Mouse (Mus musculus) hindbrain, embryonic 16.5 days (tissue): ENCODE data around the gene Tmem8b. TPM values are rescaled to one million over a fixed set of nuclear protein-coding genes. Genes with fewer than 3 reads are reported as not detected.
A peak's percentile ranks its signal among the peaks of the same experiment; 100 is the strongest.

Source experiments
- ATAC-seq: fragments of 200-750 bp; cut with Nextera tagmentation; 2 replicates; pipeline ENCODE4 v1.8.0; 2017; ENCODE audit warnings: moderate TSS enrichment, moderate library complexity
- H3K27ac ChIP-seq: fragments of 300-500 bp; sonication (generic); 2 replicates; pipeline ENCODE4 v1.5.1; 2014; ENCODE audit warnings: low read depth, mild to moderate bottlenecking, control low read depth, low read length, moderate library complexity
- H3K27me3 ChIP-seq: fragments of 300-500 bp; sonication (generic); replicated peaks from 2 replicates; pipeline ENCODE4 v1.6.1; 2014; ENCODE audit warnings: low read length; ENCODE audit not compliant: control insufficient read depth, insufficient read depth
- H3K36me3 ChIP-seq: fragments of 300-500 bp; sonication (generic); 2 replicates; pipeline ENCODE4 v1.6.1; 2014; ENCODE audit warnings: mild to moderate bottlenecking, low read length, moderate library complexity, mixed read lengths; ENCODE audit not compliant: control insufficient read depth, insufficient read depth
- H3K4me1 ChIP-seq: fragments of 300-500 bp; sonication (generic); 2 replicates; pipeline ENCODE4 v1.6.1; 2014; ENCODE audit warnings: low read depth, low read length; ENCODE audit not compliant: control insufficient read depth, insufficient read depth
- H3K4me2 ChIP-seq: fragments of 300-500 bp; sonication (generic); 2 replicates; pipeline ENCODE4 v1.6.1; 2014; ENCODE audit warnings: mild to moderate bottlenecking, low read length, control low read depth, moderate library complexity
- H3K4me3 ChIP-seq: fragments of 300-500 bp; sonication (generic); 2 replicates; pipeline ENCODE4 v1.5.1; 2014; ENCODE audit warnings: mild to moderate bottlenecking, low read length, control low read depth, moderate library complexity
- H3K9ac ChIP-seq: fragments of 300-500 bp; sonication (generic); 2 replicates; pipeline ENCODE4 v1.6.1; 2014; ENCODE audit warnings: low read depth, mild to moderate bottlenecking, control low read depth, low read length, moderate library complexity
- H3K9me3 ChIP-seq: fragments of 300-500 bp; sonication (generic); 2 replicates; pipeline ENCODE4 v1.6.1; 2014; ENCODE audit warnings: mild to moderate bottlenecking, low read length, moderate library complexity; ENCODE audit not compliant: control insufficient read depth
- WGBS: fragments of 180-500 bp; shearing (Covaris S2); extraction: QIAGEN DNeasy Blood & Tissue Kit; methylation state at CpG from one replicate; pipeline ENCODE4 v1.1.7; 2014; 5-methylcytosine and 5-hydroxymethylcytosine counted together
- polyA plus RNA-seq: library from polyadenylated mRNA; unstranded; fragments of >200 nt; fragmentation: Nextera tagmentation; extraction: Ambion mirVana; gene quantifications from 2 replicates; pipeline ENCODE4 v1.2.1, GENCODE M21; 2015

The Tmem8b gene
- polyA plus RNA-seq, 1 experiment from 2014 or later: 12.0 TPM

DNA sequence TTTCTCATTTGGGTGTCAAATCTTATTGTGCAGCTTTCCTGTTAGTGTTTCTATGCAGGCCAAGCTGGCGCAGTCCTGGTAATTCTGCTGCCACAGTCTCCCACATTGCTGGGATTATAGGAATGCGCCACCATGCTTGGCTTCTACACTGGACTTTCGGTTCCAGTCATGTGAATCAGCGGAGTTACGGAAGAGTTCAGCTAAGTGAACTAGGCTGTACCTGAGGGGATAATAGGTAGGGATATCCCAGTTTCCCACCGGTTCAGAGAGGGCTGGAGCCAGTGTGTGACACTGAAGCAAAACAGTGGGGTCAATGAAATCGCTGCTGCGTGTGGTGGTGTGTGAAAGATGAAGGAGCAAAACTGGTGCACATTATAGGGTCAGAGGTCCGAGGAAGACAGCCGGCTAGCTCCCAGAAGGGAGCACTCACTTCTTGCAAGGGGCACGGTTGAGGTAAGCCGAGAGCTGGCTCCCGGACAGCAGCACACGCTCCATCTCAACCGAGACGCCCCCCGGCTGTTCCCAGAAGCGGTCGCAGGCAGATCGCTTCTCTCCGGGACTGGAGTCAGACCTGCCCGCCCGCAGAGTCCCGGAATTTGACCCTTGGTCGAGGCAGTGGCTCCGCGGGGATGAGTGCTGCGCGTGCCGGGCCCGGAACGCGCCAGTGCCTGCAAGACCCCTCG, 13.0 kb upstream of the Tmem8b start:
- peak overlapping the region; percentile 97 for H3K9ac ChIP-seq
- H3K4me2 ChIP-seq: peak overlapping the region; percentile 86
- H3K9me3 ChIP-seq: no peaks in the 10 kb centered on the region
- peaks cover 14% of the 10 kb centered on the region for H3K4me1 ChIP-seq
- WGBS: 4% methylated on average over 34 of the region's 34 CpGs
- no peak; the same call in 1 of the 2 replicates for ATAC-seq
- 0 out of 2 replicates have a peak, but pooled peaks cover 3% of the 10 kb centered on the region for H3K27me3 ChIP-seq
- H3K36me3 ChIP-seq: peaks cover under 1% of the 10 kb centered on the region; the same call in 1 of the 2 replicates
- H3K4me3 ChIP-seq: peak overlapping the region; percentile 88
- peak overlapping the region; percentile 95 for H3K27ac ChIP-seq

DNA sequence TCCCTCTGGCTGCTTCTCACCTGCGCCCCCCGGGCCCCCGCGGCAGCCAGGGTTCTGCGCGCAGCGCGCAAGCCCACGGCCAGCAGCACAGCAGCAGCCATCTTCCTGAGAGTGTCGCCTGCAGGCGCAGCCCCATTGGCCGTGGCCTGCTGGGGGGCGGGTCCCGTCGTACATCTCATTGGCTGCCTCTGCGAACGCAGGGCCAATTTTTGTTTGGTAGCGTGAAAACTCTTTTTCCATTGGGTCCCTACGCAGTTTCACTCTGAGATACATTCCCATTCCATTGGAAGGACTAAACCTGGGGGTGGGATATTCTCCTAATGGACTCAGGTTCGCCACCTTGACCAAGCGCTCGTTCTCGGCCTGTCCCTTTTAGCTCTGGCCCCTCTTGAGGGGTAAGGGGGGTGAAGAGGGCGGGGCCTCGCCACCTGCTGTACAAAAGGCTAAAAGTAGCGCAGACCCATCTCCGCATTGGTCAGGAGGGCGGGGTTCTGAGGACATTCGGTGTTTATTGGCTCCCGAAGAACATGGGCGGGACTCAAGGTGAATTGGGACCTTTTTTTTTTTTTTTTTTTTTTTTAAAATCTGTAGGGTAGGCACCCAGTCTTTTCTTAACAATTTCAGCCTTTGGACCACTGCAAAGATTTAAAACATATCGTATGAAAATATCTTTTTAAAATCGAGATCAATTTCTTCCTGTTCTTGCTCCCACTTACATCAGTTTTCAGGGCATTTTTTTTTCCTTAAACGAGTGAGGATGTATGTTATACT, 12.2 kb upstream of the Tmem8b start, which contains the start of gene Hint2:
Gene Hint2 (minus strand): TSS at position 128 of the 771 bp plus-strand sequence.
- H3K9ac ChIP-seq: peak within 1 kb of the TSS; percentile 97
- 1% methylated on average over 34 of the region's 34 CpGs for WGBS
- H3K4me1 ChIP-seq: peaks cover 14% of the 10 kb centered on the region
- no peaks in the 10 kb centered on the region for H3K36me3 ChIP-seq
- peak; percentile 97 for ATAC-seq
- H3K27ac ChIP-seq: peak within 1 kb of the TSS; percentile 95
- peak within 1 kb of the TSS; percentile 86 for H3K4me2 ChIP-seq
- no peaks in the 10 kb centered on the region for H3K9me3 ChIP-seq
- H3K27me3 ChIP-seq: 0 out of 2 replicates have a peak, but pooled peaks cover 5% of the 10 kb centered on the region
- H3K4me3 ChIP-seq: peak within 1 kb of the TSS; percentile 88

DNA sequence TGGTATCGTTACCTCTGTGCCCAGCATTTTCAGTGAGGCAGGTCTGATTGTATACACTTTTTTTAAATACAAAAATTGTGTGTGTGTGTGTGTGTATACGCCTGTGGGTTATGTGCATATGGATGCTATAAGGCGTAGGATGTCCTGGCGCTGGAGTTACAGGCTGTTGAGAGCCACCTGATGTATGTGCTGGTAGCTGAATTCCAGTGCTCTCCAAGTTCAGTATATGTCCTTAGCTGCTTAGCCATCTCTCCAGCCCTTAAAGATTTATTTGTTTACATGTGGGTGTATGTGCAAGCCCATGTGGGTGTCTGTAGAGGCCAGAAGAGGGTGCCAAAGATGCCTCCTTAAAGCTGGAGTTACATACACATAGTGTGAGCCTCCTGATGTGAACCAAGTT, 11.6 kb upstream of the Tmem8b start:
- no peaks in the 10 kb centered on the region for H3K36me3 ChIP-seq
- peak overlapping the region; percentile 86 for H3K4me2 ChIP-seq
- H3K9me3 ChIP-seq: no peaks in the 10 kb centered on the region
- 56% methylated on average over 4 of the region's 4 CpGs for WGBS
- H3K9ac ChIP-seq: no peak overlapping the region
- peaks cover 14% of the 10 kb centered on the region for H3K4me1 ChIP-seq
- ATAC-seq: no peak
- peak overlapping the region; percentile 88 for H3K4me3 ChIP-seq
- H3K27me3 ChIP-seq: peaks cover 5% of the 10 kb centered on the region; the same call in 1 of the 2 replicates
- H3K27ac ChIP-seq: 0 out of 2 replicates have a peak overlapping the region, but pooled peaks have one; percentile 11

DNA sequence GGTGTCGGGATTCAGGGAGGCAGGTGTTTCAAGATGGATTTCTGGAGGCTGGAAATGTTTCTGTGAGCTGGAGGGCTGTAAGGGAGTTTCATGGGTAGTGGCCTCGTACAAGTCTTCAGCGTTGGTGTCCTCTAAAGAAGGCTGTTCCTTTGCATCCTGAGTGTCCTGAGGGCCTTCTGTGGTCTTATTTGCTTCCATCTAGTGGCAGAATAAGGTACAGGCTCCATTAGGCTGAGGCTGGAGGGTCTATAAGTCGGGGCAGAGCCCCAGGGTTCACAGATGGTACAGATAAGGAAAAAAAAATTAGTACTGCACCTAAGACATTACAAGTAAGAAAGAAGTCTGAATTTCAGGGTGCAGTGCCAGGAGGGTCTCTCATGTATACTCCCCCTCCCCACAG, 2.4 kb upstream of the Tmem8b start:
- Histone ChIP-seq H3K27me3 (peaks cover 9% of the 10 kb centered on the region), H3K27ac (no peak overlapping the region), H3K4me3 (no peak overlapping the region), H3K4me2 (no peak overlapping the region), H3K9me3 (no peaks in the 10 kb centered on the region), H3K9ac (no peak overlapping the region), H3K36me3 (no peaks in the 10 kb centered on the region), H3K4me1 (peaks cover 23% of the 10 kb centered on the region)
- no peak for ATAC-seq
- WGBS: 27% methylated on average over 4 of the region's 4 CpGs

DNA sequence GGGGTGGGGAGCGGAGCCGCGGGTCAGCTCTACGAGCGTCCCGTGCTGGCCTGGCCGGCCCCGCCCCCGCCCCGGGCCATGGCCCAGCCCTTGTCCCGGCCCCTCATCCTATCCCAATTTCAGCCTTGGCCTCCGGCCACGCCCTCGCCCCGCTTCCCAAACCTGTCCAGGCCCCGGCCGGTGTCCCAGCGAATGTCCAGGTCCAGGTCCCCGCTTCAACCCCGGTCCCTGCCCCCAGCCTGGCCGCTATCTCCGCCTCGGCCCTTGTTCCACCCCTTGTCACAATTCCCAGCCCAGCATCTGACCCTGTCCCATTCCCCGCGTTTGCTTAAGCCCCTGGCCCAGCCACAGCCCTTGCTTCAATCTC, 640 bp downstream of the Tmem8b start:
- ATAC-seq: peak; percentile 55; the same call in 1 of the 2 replicates
- Histone ChIP-seq H3K9me3 (no peaks in the 10 kb centered on the region), H3K4me3 (peak overlapping the region; percentile 93), H3K4me1 (peaks cover 38% of the 10 kb centered on the region), H3K9ac (peak overlapping the region; percentile 98), H3K27me3 (no peaks in the 10 kb centered on the region; the same call in 1 of the 2 replicates), H3K27ac (peak overlapping the region; percentile 75), H3K4me2 (peak overlapping the region; percentile 73), H3K36me3 (peaks cover 5% of the 10 kb centered on the region)
- 1% methylated on average over 11 of the region's 25 CpGs for WGBS

DNA sequence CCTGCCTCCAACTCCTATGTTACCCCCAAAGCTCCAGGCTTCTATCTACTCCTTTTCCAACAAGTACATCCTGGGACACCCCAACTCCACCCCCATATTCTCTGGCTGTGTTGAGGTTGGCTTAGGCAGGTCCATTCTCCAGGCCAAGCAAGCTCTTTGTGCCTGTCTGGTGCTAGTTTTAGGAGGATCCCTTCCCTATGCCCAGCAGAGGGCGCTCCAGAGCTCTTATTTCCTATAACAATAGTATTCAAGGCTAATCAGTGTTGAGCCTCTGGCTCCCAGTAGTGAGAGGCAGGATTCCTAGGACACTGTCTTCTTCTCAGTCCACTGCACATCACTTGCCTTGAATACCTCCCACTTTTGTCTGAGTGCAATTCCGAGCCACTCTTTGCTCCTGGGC, 3.3 kb downstream of the Tmem8b start:
- H3K4me2 ChIP-seq: peak overlapping the region; percentile 73
- ATAC-seq: no peak
- H3K4me3 ChIP-seq: 0 out of 2 replicates have a peak overlapping the region, but pooled peaks have one; percentile 9
- H3K9me3 ChIP-seq: no peaks in the 10 kb centered on the region
- peaks cover 20% of the 10 kb centered on the region for H3K36me3 ChIP-seq
- no peaks in the 10 kb centered on the region for H3K27me3 ChIP-seq
- H3K4me1 ChIP-seq: peaks cover 38% of the 10 kb centered on the region
- 5% methylated on average over 2 of the region's 2 CpGs for WGBS
- H3K9ac ChIP-seq: no peak overlapping the region
- H3K27ac ChIP-seq: no peak overlapping the region

DNA sequence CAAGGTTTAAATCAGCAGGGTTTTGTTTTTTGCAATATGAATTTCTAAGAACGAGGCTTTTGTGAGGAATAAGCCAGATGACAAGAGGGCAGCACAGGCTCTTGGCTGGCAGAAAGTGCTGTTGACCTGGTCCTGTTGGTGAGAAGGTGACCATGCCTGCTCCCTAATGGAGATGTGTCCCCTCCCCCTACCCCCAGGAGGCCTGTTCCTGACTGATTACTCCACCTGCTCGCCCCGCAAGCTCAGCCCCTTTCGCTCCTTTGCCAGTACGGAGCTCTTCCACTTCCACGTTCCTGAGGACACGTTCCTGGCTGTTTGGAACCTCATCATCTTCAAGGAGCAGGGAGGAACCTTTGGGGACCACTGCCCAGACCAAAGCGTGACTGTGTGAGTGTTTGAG, 4.9 kb downstream of the Tmem8b start:
- Histone ChIP-seq H3K9me3 (no peaks in the 10 kb centered on the region), H3K4me1 (peaks cover 33% of the 10 kb centered on the region), H3K4me3 (no peak overlapping the region), H3K27me3 (no peaks in the 10 kb centered on the region), H3K27ac (no peak overlapping the region), H3K9ac (no peak overlapping the region), H3K36me3 (peaks cover 35% of the 10 kb centered on the region), H3K4me2 (no peak overlapping the region)
- 64% methylated on average over 8 of the region's 8 CpGs for WGBS
- ATAC-seq: no peak

DNA sequence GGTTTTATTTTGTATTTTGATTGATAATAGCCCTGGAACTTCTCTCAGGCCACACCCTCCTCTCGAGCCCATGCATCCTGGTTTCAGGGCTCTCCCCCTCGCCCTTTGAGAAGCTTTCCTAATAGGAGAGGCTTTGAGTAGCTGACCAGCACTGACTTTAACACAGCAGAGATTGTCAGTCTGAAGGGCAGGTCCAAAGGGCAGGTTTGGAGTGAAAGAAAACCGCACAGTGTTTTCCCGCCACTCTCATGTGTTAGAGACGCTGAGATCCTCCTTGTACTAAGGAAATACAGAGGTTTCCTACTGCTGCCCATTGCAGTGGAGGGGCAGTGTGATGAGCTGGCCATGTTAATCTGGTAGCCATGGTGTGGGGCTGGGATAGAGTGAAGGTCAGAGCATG, 6.2 kb downstream of the Tmem8b start:
- Histone ChIP-seq H3K4me3 (no peak overlapping the region), H3K27ac (no peak overlapping the region), H3K4me1 (peaks cover 29% of the 10 kb centered on the region), H3K27me3 (no peaks in the 10 kb centered on the region), H3K4me2 (no peak overlapping the region), H3K9me3 (no peaks in the 10 kb centered on the region), H3K36me3 (peaks cover 37% of the 10 kb centered on the region), H3K9ac (no peak overlapping the region)
- no peak for ATAC-seq
- 74% methylated on average over 5 of the region's 5 CpGs for WGBS

DNA sequence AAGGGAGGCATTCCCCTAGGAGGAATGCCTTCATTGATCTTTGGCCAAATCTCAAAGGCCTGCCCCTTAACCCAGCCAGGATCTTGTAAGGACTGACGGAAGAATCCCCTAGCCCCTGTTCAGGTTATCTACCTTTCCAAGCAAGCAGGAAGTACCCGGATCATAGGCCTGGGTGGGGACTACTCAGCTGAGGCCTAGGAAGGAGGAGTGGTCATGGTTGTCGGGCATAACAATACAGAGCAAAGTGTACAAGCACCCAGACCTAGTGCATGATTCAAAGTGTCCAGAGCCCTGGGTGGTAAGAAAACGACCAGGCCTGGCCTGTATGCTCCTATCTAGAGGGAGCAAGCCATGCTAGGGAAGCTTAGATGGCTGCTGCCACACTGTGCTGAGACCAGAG, 6.8 kb downstream of the Tmem8b start:
- H3K4me3 ChIP-seq: no peak overlapping the region
- H3K27ac ChIP-seq: no peak overlapping the region
- no peaks in the 10 kb centered on the region for H3K27me3 ChIP-seq
- peaks cover 23% of the 10 kb centered on the region for H3K4me1 ChIP-seq
- H3K9me3 ChIP-seq: no peaks in the 10 kb centered on the region
- no peak overlapping the region for H3K9ac ChIP-seq
- H3K36me3 ChIP-seq: peaks cover 37% of the 10 kb centered on the region
- ATAC-seq: no peak
- 85% methylated on average over 4 of the region's 4 CpGs for WGBS
- no peak overlapping the region for H3K4me2 ChIP-seq
